Mouse (Mus musculus) heart, embryonic 15.5 days (tissue): Measurements from ENCODE around the gene Vegfb. TPM values are rescaled to one million over a fixed set of nuclear protein-coding genes. Genes with fewer than 3 reads are reported as not detected.

Experiments
- ATAC-seq: fragments of 200-750 bp; cut with Nextera tagmentation; replicated peaks from 2 replicates; pipeline ENCODE4 v1.8.0; 2017; ENCODE audit warnings: low read depth, moderate TSS enrichment; ENCODE audit not compliant: insufficient number of reproducible peaks, insufficient read depth, low FRiP score
- H3K27ac ChIP-seq: fragments of 300-500 bp; sonication (generic); 2 replicates; pipeline ENCODE4 v1.5.1; 2015; ENCODE audit warnings: mild to moderate bottlenecking, inconsistent platforms
- H3K27me3 ChIP-seq: fragments of 300-500 bp; sonication (generic); 2 replicates; pipeline ENCODE4 v1.6.1; 2015; ENCODE audit warnings: inconsistent platforms
- H3K36me3 ChIP-seq: fragments of 300-500 bp; sonication (generic); 2 replicates; pipeline ENCODE4 v1.6.1; 2015; ENCODE audit warnings: mild to moderate bottlenecking, inconsistent platforms
- H3K4me1 ChIP-seq: fragments of 300-500 bp; sonication (generic); replicated peaks from 2 replicates; pipeline ENCODE4 v1.6.1; 2015; ENCODE audit warnings: inconsistent platforms
- H3K4me2 ChIP-seq: fragments of 300-500 bp; sonication (generic); 2 replicates; pipeline ENCODE4 v1.6.1; 2015; ENCODE audit warnings: inconsistent platforms, mild to moderate bottlenecking, moderate library complexity
- H3K4me3 ChIP-seq: fragments of 300-500 bp; sonication (generic); 2 replicates; pipeline ENCODE4 v1.5.1; 2015; ENCODE audit warnings: mild to moderate bottlenecking, inconsistent platforms
- H3K9ac ChIP-seq: fragments of 300-500 bp; sonication (generic); 2 replicates; pipeline ENCODE4 v1.6.1; 2015; ENCODE audit warnings: mild to moderate bottlenecking, inconsistent platforms
- H3K9me3 ChIP-seq: fragments of 300-500 bp; sonication (generic); replicated peaks from 2 replicates; pipeline ENCODE4 v1.6.1; 2016; ENCODE audit warnings: inconsistent platforms
- WGBS: fragments of 180-500 bp; shearing (Covaris S2); methylation state at CpG from one replicate; pipeline ENCODE4 v1.1.7; 2015; ENCODE audit warnings: mixed read lengths; 5-methylcytosine and 5-hydroxymethylcytosine counted together
- polyA plus RNA-seq: library from polyadenylated mRNA; unstranded; fragments of >200 nt; fragmentation: Nextera tagmentation; extraction: Ambion mirVana; gene quantifications from 2 replicates; pipeline ENCODE4 v1.2.1, GENCODE M21; 2015

Vegfb gene
- 133 and 149 TPM in 2 replicates for polyA plus RNA-seq

GRCm38 (mm10) chr19:6987061-6987903 lies at the start of gene Vegfb:
TSS of gene Vegfb (minus strand) at chr19:6987651.
- Histone ChIP-seq H3K4me2 (peak within 1 kb of the TSS; percentile 73), H3K27me3 (no peaks in the 10 kb centered on the region), H3K27ac (peak within 1 kb of the TSS; percentile 99), H3K36me3 (peaks cover 31% of the 10 kb centered on the region), H3K9me3 (no peaks in the 10 kb centered on the region), H3K4me1 (peaks cover 30% of the 10 kb centered on the region), H3K4me3 (peak within 1 kb of the TSS; percentile 84), H3K9ac (peak within 1 kb of the TSS; percentile 96)
- peak; percentile 71 for ATAC-seq
- under 1% methylated on average over 64 of the region's 85 CpGs for WGBS

DNA sequence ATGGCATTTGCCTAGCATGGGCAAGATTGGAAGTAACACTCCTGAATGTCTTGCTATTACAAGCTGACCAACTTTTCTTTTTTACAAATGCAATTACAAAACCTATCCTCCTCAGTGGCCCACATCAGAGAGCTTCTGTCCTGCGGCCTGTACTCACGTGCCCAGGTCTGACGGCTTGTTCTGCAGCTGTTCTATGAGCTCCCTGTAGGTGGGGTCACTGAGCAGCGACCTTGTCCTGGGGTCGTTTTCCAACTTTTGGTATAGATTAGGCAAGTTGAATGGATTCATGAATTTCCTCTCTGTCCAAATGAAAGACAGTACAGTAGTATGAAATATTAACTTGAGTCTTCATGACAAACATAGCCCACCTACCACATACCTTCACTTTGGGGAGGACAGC lies 46.6 kb upstream of the Vegfb start:
- H3K4me2 ChIP-seq: no peak overlapping the region
- H3K4me1 ChIP-seq: peaks cover 23% of the 10 kb centered on the region
- ATAC-seq: no peak
- no peak overlapping the region for H3K9ac ChIP-seq
- H3K4me3 ChIP-seq: no peak overlapping the region
- H3K27ac ChIP-seq: no peak overlapping the region
- H3K9me3 ChIP-seq: no peaks in the 10 kb centered on the region
- peaks cover 56% of the 10 kb centered on the region for H3K36me3 ChIP-seq
- WGBS: 81% methylated on average over 5 of the region's 5 CpGs
- H3K27me3 ChIP-seq: no peaks in the 10 kb centered on the region

DNA sequence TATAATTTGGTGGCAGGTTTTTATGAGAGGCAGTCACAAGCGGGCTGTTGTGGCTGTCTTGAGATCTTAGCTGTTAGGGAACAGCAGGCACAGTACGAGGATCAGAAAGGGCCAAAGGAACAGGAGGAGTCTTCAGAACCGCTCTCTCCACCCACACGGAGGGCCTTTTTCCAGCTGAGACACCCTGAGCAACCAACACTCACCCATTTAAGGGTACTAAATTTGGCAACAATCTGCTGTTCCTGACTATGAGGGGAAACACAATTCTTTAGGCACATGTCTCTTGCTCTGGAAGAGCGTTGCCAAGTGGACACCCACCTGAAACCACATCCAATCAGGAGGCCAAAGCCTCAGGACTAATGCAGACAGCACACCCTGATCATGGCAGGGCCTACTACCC lies 42.1 kb upstream of the Vegfb start:
- Histone ChIP-seq H3K4me3 (no peak overlapping the region), H3K4me2 (no peak overlapping the region), H3K4me1 (no peaks in the 10 kb centered on the region), H3K27me3 (no peaks in the 10 kb centered on the region), H3K9ac (no peak overlapping the region), H3K27ac (no peak overlapping the region), H3K9me3 (no peaks in the 10 kb centered on the region), H3K36me3 (peaks cover 91% of the 10 kb centered on the region)
- 93% methylated on average over 5 of the region's 5 CpGs for WGBS
- no peak for ATAC-seq

DNA sequence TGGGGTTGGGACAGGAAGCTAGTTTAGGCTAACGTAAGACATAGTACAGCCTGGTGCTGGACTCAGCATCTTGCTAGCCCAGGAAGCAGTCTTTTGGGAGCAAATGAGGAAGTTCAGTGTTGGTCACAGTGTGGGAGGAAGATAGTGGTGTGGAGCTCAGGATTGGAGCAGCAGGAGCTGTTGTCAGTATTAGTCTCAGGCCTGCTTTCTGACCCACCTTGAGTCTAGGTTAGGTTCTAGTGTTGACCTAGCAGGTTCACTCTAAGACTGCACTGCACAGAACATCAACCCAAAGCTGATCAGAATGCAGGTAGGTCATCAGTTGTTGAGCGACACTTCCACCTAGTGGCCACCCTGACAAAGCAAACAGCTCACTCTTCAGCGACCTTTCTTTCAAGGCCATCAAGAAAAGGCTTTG lies 32.8 kb upstream of the Vegfb start:
- 42% methylated on average over 3 of the region's 3 CpGs for WGBS
- Histone ChIP-seq H3K4me2 (no peak overlapping the region), H3K4me3 (no peak overlapping the region), H3K36me3 (peaks cover 56% of the 10 kb centered on the region), H3K9me3 (no peaks in the 10 kb centered on the region), H3K27me3 (no peaks in the 10 kb centered on the region), H3K27ac (peak overlapping the region; percentile 60), H3K9ac (no peak overlapping the region), H3K4me1 (peaks cover 10% of the 10 kb centered on the region)
- peak; percentile 18; the same call in 1 of the 2 replicates for ATAC-seq

- Histone ChIP-seq H3K9me3 (no peaks in the 10 kb centered on the region), H3K27ac (peak within 1 kb of the TSS; percentile 60), H3K4me2 (peak within 1 kb of the TSS; percentile 23; the same call in 1 of the 2 replicates), H3K4me1 (peaks cover 10% of the 10 kb centered on the region), H3K27me3 (no peaks in the 10 kb centered on the region), H3K4me3 (peak within 1 kb of the TSS; percentile 20), H3K36me3 (peaks cover 45% of the 10 kb centered on the region), H3K9ac (no peak within 1 kb of the TSS)
- WGBS: 58% methylated on average over 5 of the region's 5 CpGs
- peak; percentile 53; the same call in 1 of the 2 replicates for ATAC-seq
Measured at GRCm38 (mm10) chr19:7019191-7019590, 31.7 kb upstream of the Vegfb start, which contains the start of gene Fermt3. TSS of gene Fermt3 (minus strand) at chr19:7019469.

GRCm38 (mm10) chr19:7018546-7018945 lies 31.1 kb upstream of the Vegfb start:
- WGBS: 80% methylated on average over 11 of the region's 11 CpGs
- Histone ChIP-seq H3K9ac (no peak overlapping the region), H3K27me3 (no peaks in the 10 kb centered on the region), H3K27ac (peak overlapping the region; percentile 60), H3K36me3 (peaks cover 40% of the 10 kb centered on the region), H3K4me2 (peak overlapping the region; percentile 23; the same call in 1 of the 2 replicates), H3K4me3 (peak overlapping the region; percentile 20), H3K4me1 (peaks cover 10% of the 10 kb centered on the region), H3K9me3 (no peaks in the 10 kb centered on the region)
- no peak for ATAC-seq

DNA sequence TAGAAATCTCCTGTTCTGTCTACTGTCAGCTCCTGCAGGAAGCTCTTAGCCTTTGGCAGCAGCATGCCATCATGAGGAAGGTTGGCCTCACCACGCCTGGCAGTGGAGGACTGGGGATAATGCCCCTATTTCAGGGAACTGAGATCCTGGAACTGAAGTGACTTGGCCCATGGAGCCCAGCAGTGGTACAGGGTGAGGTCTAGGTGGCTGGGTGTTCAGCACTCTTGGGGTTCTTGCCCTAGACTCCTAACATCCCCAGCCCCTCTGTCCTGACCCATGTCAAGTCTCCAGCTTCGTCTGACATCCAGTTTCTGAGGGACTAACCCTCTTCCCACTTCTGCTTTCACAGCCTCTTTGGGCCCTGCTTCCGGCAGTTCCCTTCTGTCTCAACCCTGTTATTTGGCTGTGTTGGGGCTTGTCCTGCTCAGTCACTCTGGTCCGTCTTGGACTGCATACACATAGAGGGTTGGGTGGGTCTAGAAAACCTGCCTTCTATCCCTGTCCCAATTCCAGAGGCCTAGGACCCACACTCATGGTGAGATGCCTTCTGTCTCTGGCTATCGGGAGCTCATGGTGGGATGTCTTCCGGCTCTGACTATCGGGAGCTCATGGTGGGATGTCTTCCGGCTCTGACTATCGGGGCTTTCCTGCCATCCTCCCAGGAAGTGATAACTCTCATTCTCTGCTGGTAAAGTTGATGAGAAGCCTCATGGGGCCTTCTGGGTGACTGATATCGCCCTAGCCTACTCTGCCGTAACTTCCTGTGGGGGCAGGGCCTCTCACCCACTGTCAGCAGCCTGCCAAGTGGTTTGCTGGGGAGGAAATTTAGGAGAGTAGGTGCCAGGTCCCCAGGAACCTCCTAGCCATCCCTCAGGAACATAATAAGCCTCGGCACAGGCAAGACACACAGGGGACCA lies 30.3 kb upstream of the Vegfb start:
- no peak for ATAC-seq
- Histone ChIP-seq H3K36me3 (peaks cover 33% of the 10 kb centered on the region), H3K27me3 (no peaks in the 10 kb centered on the region), H3K27ac (peak overlapping the region; percentile 60), H3K9ac (no peak overlapping the region), H3K4me3 (peak overlapping the region; percentile 20), H3K9me3 (no peaks in the 10 kb centered on the region), H3K4me2 (peak overlapping the region; percentile 23; the same call in 1 of the 2 replicates), H3K4me1 (peaks cover 10% of the 10 kb centered on the region)
- 56% methylated on average over 12 of the region's 12 CpGs for WGBS

GRCm38 (mm10) chr19:7014481-7015135 lies 27.2 kb upstream of the Vegfb start:
- ATAC-seq: no peak
- WGBS: 84% methylated on average over 20 of the region's 20 CpGs
- Histone ChIP-seq H3K4me1 (peaks cover 7% of the 10 kb centered on the region), H3K36me3 (peaks cover 1% of the 10 kb centered on the region; the same call in 1 of the 2 replicates), H3K27ac (no peak overlapping the region), H3K9me3 (no peaks in the 10 kb centered on the region), H3K27me3 (no peaks in the 10 kb centered on the region), H3K4me3 (no peak overlapping the region), H3K4me2 (no peak overlapping the region), H3K9ac (no peak overlapping the region)

DNA sequence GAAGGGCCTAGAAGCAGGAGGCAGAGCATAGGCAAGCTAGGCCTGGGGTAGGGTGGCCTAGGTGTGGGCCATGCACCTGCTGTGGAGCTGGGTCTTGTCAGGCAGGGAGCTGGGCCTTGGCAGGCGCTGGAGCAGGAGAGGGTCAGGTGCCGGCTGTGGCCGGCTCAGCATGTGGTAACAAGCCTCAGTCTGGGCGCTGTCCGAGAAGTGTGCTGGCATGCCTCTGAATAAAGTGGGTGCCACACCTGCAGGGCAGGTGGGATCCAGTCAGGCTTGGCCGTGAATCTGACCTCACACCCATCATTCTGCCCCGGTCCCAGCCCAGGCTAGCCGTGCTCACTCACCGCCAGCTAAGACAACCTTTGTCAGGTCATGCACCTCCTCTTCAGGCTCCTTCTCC lies 26.5 kb upstream of the Vegfb start:
- Histone ChIP-seq H3K27ac (no peak overlapping the region), H3K27me3 (no peaks in the 10 kb centered on the region), H3K9ac (no peak overlapping the region), H3K36me3 (no peaks in the 10 kb centered on the region), H3K4me3 (no peak overlapping the region), H3K4me2 (no peak overlapping the region), H3K9me3 (no peaks in the 10 kb centered on the region), H3K4me1 (peaks cover 3% of the 10 kb centered on the region)
- ATAC-seq: no peak
- 89% methylated on average over 9 of the region's 9 CpGs for WGBS

GRCm38 (mm10) chr19:7012426-7012825 lies 25.0 kb upstream of the Vegfb start:
- Histone ChIP-seq H3K4me3 (no peak overlapping the region), H3K4me2 (no peak overlapping the region), H3K9ac (no peak overlapping the region), H3K36me3 (no peaks in the 10 kb centered on the region), H3K27me3 (no peaks in the 10 kb centered on the region), H3K9me3 (no peaks in the 10 kb centered on the region), H3K4me1 (no peaks in the 10 kb centered on the region), H3K27ac (no peak overlapping the region)
- ATAC-seq: no peak
- WGBS: 84% methylated on average over 4 of the region's 4 CpGs
